ENCODE assay signal across 8 mouse cellular contexts in genomic region chr7:109704016-109704377, GRCm38 (mm10). TPM values are rescaled to one million over a fixed set of nuclear protein-coding genes. Genes with fewer than 3 reads are reported as not detected.
DNase-seq lines count a peak whose midpoint lies in the region; ATAC-seq and TF ChIP-seq lines count a peak whose summit lies in the region.

No protein-coding gene starts in this region.

- peak overlapping the region; percentile 65 for H3K4me3 ChIP-seq in left cerebral cortex, adult 2 months
- H3K4me3 ChIP-seq in embryonic facial prominence, embryonic 12.5 days = peak overlapping the region; percentile 50
- peak overlapping the region; percentile 64 for H3K4me3 ChIP-seq in limb, embryonic 12.5 days (replicated peaks)
- peak overlapping the region; percentile 67 for H3K4me3 ChIP-seq in neural tube, embryonic 14.5 days (ENCODE audit: low read depth, low read length)

- intact Hi-C loops in left cerebral cortex, adult 2 months (cut with DNase I) = no loop called here

- peak overlapping the region; percentile 67 for H3K4me2 ChIP-seq in embryonic facial prominence, embryonic 12.5 days (replicated peaks)
- peak overlapping the region; percentile 70 for H3K4me2 ChIP-seq in limb, embryonic 12.5 days
- peak overlapping the region; percentile 62 for H3K4me2 ChIP-seq in neural tube, embryonic 14.5 days (ENCODE audit: low read depth, low read length)

- WGBS in embryonic facial prominence, embryonic 12.5 days = 3% methylated on average over 17 of the region's 17 CpGs
- WGBS in limb, embryonic 12.5 days = 3% methylated on average over 17 of the region's 17 CpGs
- 2% methylated on average over 17 of the region's 17 CpGs for WGBS in neural tube, embryonic 14.5 days

- H3K4me1 ChIP-seq in embryonic facial prominence, embryonic 12.5 days = peaks cover 6% of the 10 kb centered on the region; the same call in 1 of the 2 replicates
- H3K4me1 ChIP-seq in limb, embryonic 12.5 days (replicated peaks) = peaks cover 18% of the 10 kb centered on the region
- H3K4me1 ChIP-seq in neural tube, embryonic 14.5 days (ENCODE audit: control insufficient read depth, insufficient read depth, low read length) = no peaks in the 10 kb centered on the region

- no peaks in the 10 kb centered on the region for H3K27me3 ChIP-seq in embryonic facial prominence, embryonic 12.5 days
- no peaks in the 10 kb centered on the region for H3K27me3 ChIP-seq in limb, embryonic 12.5 days
- no peaks in the 10 kb centered on the region for H3K27me3 ChIP-seq in neural tube, embryonic 14.5 days (ENCODE audit: control insufficient read depth, insufficient read depth, low read length)

- peaks cover 3% of the 10 kb centered on the region; the same call in 1 of the 2 replicates for H3K36me3 ChIP-seq in embryonic facial prominence, embryonic 12.5 days
- no peaks in the 10 kb centered on the region; the same call in 1 of the 2 replicates for H3K36me3 ChIP-seq in limb, embryonic 12.5 days
- no peaks in the 10 kb centered on the region for H3K36me3 ChIP-seq in neural tube, embryonic 14.5 days (ENCODE audit: control insufficient read depth, insufficient read depth, low read length)

- DNase-seq in left cerebral cortex, adult 2 months (ENCODE audit: extremely low spot score in 1 of 2, low spot score in 2 of 2) = no peak
- DNase-seq in left cerebral cortex, adult 8-10 months (ENCODE audit: low spot score in 2 of 2) = no peak
- DNase-seq in urinary bladder, postnatal 36 days (ENCODE audit: low spot score in 2 of 2) = no peak
- no peak for DNase-seq in testis, postnatal 14 days (ENCODE audit: low spot score)
- no peak for DNase-seq in adrenal gland, adult 18-20 months (ENCODE audit: low spot score in 2 of 2)

- ATAC-seq in embryonic facial prominence, embryonic 12.5 days (ENCODE audit: insufficient number of reproducible peaks, insufficient read depth, low FRiP score, low TSS enrichment) = no peak
- ATAC-seq in limb, embryonic 12.5 days (ENCODE audit: insufficient number of reproducible peaks, insufficient read depth, low FRiP score, low TSS enrichment, low read depth) = no peak
- no peak; the same call in 1 of the 2 replicates for ATAC-seq in neural tube, embryonic 14.5 days (ENCODE audit: low read depth)

- TF ChIP-seq CTCF in left cerebral cortex, adult 2 months (IDR thresholded peaks at IDR 0.05) = no peak; the same call in 1 of the 2 replicates

- H3K27ac ChIP-seq in left cerebral cortex, adult 2 months = peak overlapping the region; percentile 72
- peak overlapping the region; percentile 78 for H3K27ac ChIP-seq in embryonic facial prominence, embryonic 12.5 days
- H3K27ac ChIP-seq in limb, embryonic 12.5 days = peak overlapping the region; percentile 80
- H3K27ac ChIP-seq in neural tube, embryonic 14.5 days (ENCODE audit: low read depth, low read length) = no peak overlapping the region

- peak overlapping the region; percentile 56 for H3K9ac ChIP-seq in embryonic facial prominence, embryonic 12.5 days
- H3K9ac ChIP-seq in limb, embryonic 12.5 days (replicated peaks) = peak overlapping the region; percentile 75
- peak overlapping the region; percentile 35 for H3K9ac ChIP-seq in neural tube, embryonic 14.5 days (replicated peaks; ENCODE audit: low read depth, low read length)

- no peaks in the 10 kb centered on the region for H3K9me3 ChIP-seq in embryonic facial prominence, embryonic 12.5 days
- H3K9me3 ChIP-seq in limb, embryonic 12.5 days = no peaks in the 10 kb centered on the region
- H3K9me3 ChIP-seq in neural tube, embryonic 14.5 days (ENCODE audit: control insufficient read depth, low read length) = no peaks in the 10 kb centered on the region

RNA-seq across cellular contexts. Expression of gene Akip1, which starts 0.5 kb away (rescaled TPM):
- total RNA-seq in left cerebral cortex, adult 2 months (2021) = 1 to 10 TPM; 4.9 to 5.9 TPM
- total RNA-seq in left cerebral cortex, adult 8-10 months (2022) = 1 to 10 TPM; 5.1 to 7.6 (median 6.3) TPM
- polyA plus RNA-seq in embryonic facial prominence, embryonic 12.5 days (2016; fragmentation: Nextera tagmentation; extraction: Ambion mirVana) = 25.7 and 27.7 TPM in 2 replicates
- 24.2 and 26.0 TPM in 2 replicates for polyA plus RNA-seq in limb, embryonic 12.5 days (2016; fragmentation: Nextera tagmentation; extraction: Ambion mirVana)
- 12.4 and 12.9 TPM in 2 replicates for polyA plus RNA-seq in neural tube, embryonic 14.5 days (2014; fragmentation: Nextera tagmentation; extraction: Ambion mirVana)
- total RNA-seq in adrenal gland, adult 18-20 months (2021) = 10 to 100 TPM; 18.6 to 22.9 TPM

RNA-seq across cellular contexts. Expression of gene St5, which starts 0.6 kb away (rescaled TPM):
- 10 to 100 TPM; 14.8 to 18.9 TPM for total RNA-seq in left cerebral cortex, adult 2 months (2021)
- 10 to 100 TPM; 14.4 to 18.3 (median 15.7) TPM for total RNA-seq in left cerebral cortex, adult 8-10 months (2022)
- 48.7 and 50.5 TPM in 2 replicates for polyA plus RNA-seq in embryonic facial prominence, embryonic 12.5 days (2016; fragmentation: Nextera tagmentation; extraction: Ambion mirVana)
- polyA plus RNA-seq in limb, embryonic 12.5 days (2016; fragmentation: Nextera tagmentation; extraction: Ambion mirVana) = 43.4 and 46.7 TPM in 2 replicates
- polyA plus RNA-seq in neural tube, embryonic 14.5 days (2014; fragmentation: Nextera tagmentation; extraction: Ambion mirVana) = 18.7 and 27.2 TPM in 2 replicates
- 10 to 100 TPM; 26.5 to 27.7 TPM for total RNA-seq in adrenal gland, adult 18-20 months (2021)

RNA-seq across cellular contexts. Expression of gene BC051019, which starts 19.7 kb away (rescaled TPM):
- total RNA-seq in left cerebral cortex, adult 2 months (2021) = not detected
- not detected for total RNA-seq in left cerebral cortex, adult 8-10 months (2022)
- 0.19 TPM in 1 of 2 replicates, not detected in the other for polyA plus RNA-seq in embryonic facial prominence, embryonic 12.5 days (2016; fragmentation: Nextera tagmentation; extraction: Ambion mirVana)
- polyA plus RNA-seq in limb, embryonic 12.5 days (2016; fragmentation: Nextera tagmentation; extraction: Ambion mirVana) = 0.13 and 0.23 TPM in 2 replicates
- polyA plus RNA-seq in neural tube, embryonic 14.5 days (2014; fragmentation: Nextera tagmentation; extraction: Ambion mirVana) = not detected in 2 replicates
- total RNA-seq in adrenal gland, adult 18-20 months (2021) = not detected

RNA-seq across cellular contexts. Expression of gene Ascl3, which starts 27.5 kb away (rescaled TPM):
- not detected for total RNA-seq in left cerebral cortex, adult 2 months (2021)
- not detected for total RNA-seq in left cerebral cortex, adult 8-10 months (2022)
- polyA plus RNA-seq in embryonic facial prominence, embryonic 12.5 days (2016; fragmentation: Nextera tagmentation; extraction: Ambion mirVana) = not detected in 2 replicates
- not detected in 2 replicates for polyA plus RNA-seq in limb, embryonic 12.5 days (2016; fragmentation: Nextera tagmentation; extraction: Ambion mirVana)
- polyA plus RNA-seq in neural tube, embryonic 14.5 days (2014; fragmentation: Nextera tagmentation; extraction: Ambion mirVana) = 0.42 TPM in 1 of 2 replicates, not detected in the other
- under 1 TPM in 1 of 2 experiments, not detected in 1; 0.61 TPM for total RNA-seq in adrenal gland, adult 18-20 months (2021)

RNA-seq across cellular contexts. Expression of gene Tmem9b, which starts 48.7 kb away (rescaled TPM):
- 10 to 100 TPM; 85.0 to 88.7 TPM for total RNA-seq in left cerebral cortex, adult 2 months (2021)
- total RNA-seq in left cerebral cortex, adult 8-10 months (2022) = 10 to 100 TPM; 91.8 to 93.5 (median 92.3) TPM
- polyA plus RNA-seq in embryonic facial prominence, embryonic 12.5 days (2016; fragmentation: Nextera tagmentation; extraction: Ambion mirVana) = 35.2 and 36.7 TPM in 2 replicates
- 25.8 and 28.0 TPM in 2 replicates for polyA plus RNA-seq in limb, embryonic 12.5 days (2016; fragmentation: Nextera tagmentation; extraction: Ambion mirVana)
- 147 and 168 TPM in 2 replicates for polyA plus RNA-seq in neural tube, embryonic 14.5 days (2014; fragmentation: Nextera tagmentation; extraction: Ambion mirVana)
- total RNA-seq in adrenal gland, adult 18-20 months (2021) = 10 to 100 TPM; 45.7 to 47.6 TPM
